Mouse (Mus musculus): ENCODE measurements at regions not wholly inside any gene's neighbourhood (a gene's known extent, or its start where the extent isn't known, plus 50 kb on each side); places are given as distances from the start of the nearest gene placed in this dataset.

DNA sequence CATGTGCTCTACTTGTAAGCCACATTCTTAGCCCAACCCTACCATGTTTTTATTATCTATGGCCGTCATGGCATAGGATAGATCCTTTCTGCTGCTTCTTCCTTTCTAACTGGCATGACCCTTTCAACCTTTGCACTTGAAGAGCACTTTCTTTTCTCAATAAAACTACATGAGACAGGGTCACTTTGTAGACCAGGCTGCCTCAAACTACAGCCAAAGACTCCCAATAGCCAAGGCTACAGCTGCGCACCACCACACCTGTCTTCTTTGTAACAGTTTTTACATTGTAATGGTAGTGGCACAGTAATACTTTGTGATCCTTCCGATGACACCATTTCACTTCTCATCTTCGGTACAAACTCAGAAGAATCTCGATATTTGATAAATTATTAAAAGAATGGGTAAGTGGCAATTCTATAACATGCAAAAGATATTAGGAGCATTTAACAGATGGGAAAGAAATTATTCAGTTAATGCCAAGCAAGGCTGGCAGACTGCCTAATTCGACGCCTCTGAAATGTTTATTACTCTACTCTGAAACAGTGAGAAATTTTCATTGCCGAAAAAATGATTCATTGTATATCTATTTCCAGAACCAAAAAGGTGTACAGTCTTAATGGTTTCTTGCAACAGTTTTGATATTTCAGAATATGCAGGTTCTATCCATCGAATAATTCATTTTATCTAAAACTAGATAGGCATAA is 89.5 kb downstream of the A730009L09Rik start:
- TF ChIP-seq CTCF (IDR thresholded peaks at IDR 0.05; ENCODE audit: low read depth) (no peak), EP300 (optimal IDR thresholded peaks at IDR 0.05) (no peak)

Measured in stomach, postnatal 0 days (tissue).